Mouse (Mus musculus) forebrain, embryonic 10.5 days (tissue): ENCODE measurements around the gene Sgcg. TPM values are rescaled to one million over a fixed set of nuclear protein-coding genes. Genes with fewer than 3 reads are reported as not detected.

ENCODE experiments used
- polyA plus RNA-seq: library from polyadenylated mRNA; unstranded; fragments of >200 nt; fragmentation: Nextera tagmentation; extraction: Ambion mirVana; gene quantifications from 2 replicates; pipeline ENCODE4 v1.2.1, GENCODE M21; 2016

Sgcg gene
- polyA plus RNA-seq, 1 experiment from 2014 or later, result not detected

Other genes starting within 250 kb of the Sgcg start
- gene Tnfrsf19, start 212.0 kb downstream of the Sgcg start, polyA plus RNA-seq, result 102 and 110 TPM in 2 replicates
- gene Sacs, start 120.0 kb downstream of the Sgcg start, polyA plus RNA-seq, result 2.9 and 3.4 TPM in 2 replicates
- gene Arl11, start 51.3 kb upstream of the Sgcg start, polyA plus RNA-seq, result 0.19 and 0.31 TPM in 2 replicates
- 8.9 and 9.1 TPM in 2 replicates for gene Ebpl, start 101.9 kb upstream of the Sgcg start, polyA plus RNA-seq
- 89.8 and 92.4 TPM in 2 replicates for gene Kpna3, start 181.4 kb upstream of the Sgcg start, polyA plus RNA-seq